Mouse (Mus musculus): Measurements from ENCODE around the gene Mif. TPM values are rescaled to one million over a fixed set of nuclear protein-coding genes. Genes with fewer than 3 reads are reported as not detected.
A peak's percentile ranks its signal among the peaks of the same experiment; 100 is the strongest.
"Not testable (repeated sequence)": the region's sequence is repeated elsewhere in the genome, so short reads cannot be mapped to it uniquely, and the experiment has no call there.

Mif gene
- polyA plus RNA-seq, 1 experiment from 2014 or later = 984 TPM

- 93% methylated on average over 1 of the region's 1 CpGs for WGBS
- DNase-seq (ENCODE audit: low spot score) = no peak
- no peak overlapping the region for H3K4me2 ChIP-seq (replicated peaks; ENCODE audit: low read depth)
- H3K27ac ChIP-seq (replicated peaks) = no peak overlapping the region
- ATAC-seq (ENCODE audit: low FRiP score, low TSS enrichment) = no peak
- no peak for TF ChIP-seq CTCF (IDR thresholded peaks at IDR 0.05; ENCODE audit: low read depth)
- no peak for TF ChIP-seq EP300 (optimal IDR thresholded peaks at IDR 0.05)
- peaks cover 15% of the 10 kb centered on the region for H3K36me3 ChIP-seq (ENCODE audit: control insufficient read depth, insufficient read depth, low read length)
- no peaks in the 10 kb centered on the region for H3K27me3 ChIP-seq (ENCODE audit: control insufficient read depth, insufficient read depth, low read length)
- H3K9ac ChIP-seq (ENCODE audit: low read length) = no peak overlapping the region
- no peak overlapping the region for H3K4me3 ChIP-seq (ENCODE audit: low read depth, low read length)
- H3K9me3 ChIP-seq (ENCODE audit: control insufficient read depth, low read length) = no peaks in the 10 kb centered on the region
- peaks cover 3% of the 10 kb centered on the region; the same call in 1 of the 2 replicates for H3K4me1 ChIP-seq (replicated peaks; ENCODE audit: control insufficient read depth, insufficient read depth)
These were observed 36.2 kb upstream of the Mif start for GRCm38 (mm10) chr10:75896208-75896607.

GRCm38 (mm10) chr10:75895730-75896129, 35.7 kb upstream of the Mif start:
- Histone ChIP-seq H3K4me1 (replicated peaks; ENCODE audit: control insufficient read depth, insufficient read depth) (peaks cover 3% of the 10 kb centered on the region; the same call in 1 of the 2 replicates), H3K9ac (ENCODE audit: low read length) (no peak overlapping the region), H3K27me3 (ENCODE audit: control insufficient read depth, insufficient read depth, low read length) (no peaks in the 10 kb centered on the region), H3K4me3 (ENCODE audit: low read depth, low read length) (no peak overlapping the region), H3K36me3 (ENCODE audit: control insufficient read depth, insufficient read depth, low read length) (peaks cover 15% of the 10 kb centered on the region), H3K4me2 (replicated peaks; ENCODE audit: low read depth) (no peak overlapping the region), H3K27ac (replicated peaks) (no peak overlapping the region), H3K9me3 (ENCODE audit: control insufficient read depth, low read length) (no peaks in the 10 kb centered on the region)
- WGBS = 92% methylated on average over 5 of the region's 5 CpGs
- DNase-seq (ENCODE audit: low spot score) (no peak), ATAC-seq (ENCODE audit: low FRiP score, low TSS enrichment) (no peak)
- TF ChIP-seq EP300 (optimal IDR thresholded peaks at IDR 0.05) (no peak), CTCF (IDR thresholded peaks at IDR 0.05; ENCODE audit: low read depth) (no peak)

- Histone ChIP-seq H3K27me3 (ENCODE audit: control insufficient read depth, insufficient read depth, low read length) (no peaks in the 10 kb centered on the region), H3K4me1 (replicated peaks; ENCODE audit: control insufficient read depth, insufficient read depth) (peaks cover 3% of the 10 kb centered on the region; the same call in 1 of the 2 replicates), H3K27ac (replicated peaks) (no peak overlapping the region), H3K9ac (ENCODE audit: low read length) (no peak overlapping the region), H3K36me3 (ENCODE audit: control insufficient read depth, insufficient read depth, low read length) (peaks cover 15% of the 10 kb centered on the region), H3K4me3 (ENCODE audit: low read depth, low read length) (no peak overlapping the region), H3K4me2 (replicated peaks; ENCODE audit: low read depth) (no peak overlapping the region), H3K9me3 (ENCODE audit: control insufficient read depth, low read length) (no peaks in the 10 kb centered on the region)
- ATAC-seq (ENCODE audit: low FRiP score, low TSS enrichment) (no peak), DNase-seq (ENCODE audit: low spot score) (no peak)
- WGBS = 72% methylated on average over 6 of the region's 6 CpGs
- TF ChIP-seq CTCF (IDR thresholded peaks at IDR 0.05; ENCODE audit: low read depth) = no peak
- TF ChIP-seq EP300 (optimal IDR thresholded peaks at IDR 0.05) = no peak
These were observed 34.6 kb upstream of the Mif start for GRCm38 (mm10) chr10:75894601-75895000.

- Histone ChIP-seq H3K4me1 (replicated peaks; ENCODE audit: control insufficient read depth, insufficient read depth) (0 out of 2 replicates have a peak, but pooled peaks cover under 1% of the 10 kb centered on the region), H3K4me3 (ENCODE audit: low read depth, low read length) (peak within 1 kb of the TSS; percentile 38), H3K9me3 (ENCODE audit: control insufficient read depth, low read length) (no peaks in the 10 kb centered on the region), H3K27me3 (ENCODE audit: control insufficient read depth, insufficient read depth, low read length) (no peaks in the 10 kb centered on the region), H3K9ac (ENCODE audit: low read length) (peak within 1 kb of the TSS; percentile 59), H3K4me2 (replicated peaks; ENCODE audit: low read depth) (peak within 1 kb of the TSS; percentile 74), H3K36me3 (ENCODE audit: control insufficient read depth, insufficient read depth, low read length) (peaks cover 15% of the 10 kb centered on the region), H3K27ac (replicated peaks) (no peak within 1 kb of the TSS; the same call in none of the 2 replicates)
- DNase-seq (ENCODE audit: low spot score) (peak; percentile 98), ATAC-seq (ENCODE audit: low FRiP score, low TSS enrichment) (peak; percentile 100)
- TF ChIP-seq EP300 (optimal IDR thresholded peaks at IDR 0.05) (no peak), CTCF (IDR thresholded peaks at IDR 0.05; ENCODE audit: low read depth) (no peak)
- 1% methylated on average over 41 of the region's 51 CpGs for WGBS
These were observed 33.2 kb upstream of the Mif start, which contains the start of gene Derl3 for GRCm38 (mm10) chr10:75893089-75893750. Gene Derl3 (plus strand): TSS chr10:75893413.

GRCm38 (mm10) chr10:75889406-75890153, 29.5 kb upstream of the Mif start:
- Histone ChIP-seq H3K9ac (ENCODE audit: low read length) (no peak overlapping the region), H3K36me3 (ENCODE audit: control insufficient read depth, insufficient read depth, low read length) (no peaks in the 10 kb centered on the region), H3K27ac (replicated peaks) (no peak overlapping the region), H3K4me1 (replicated peaks; ENCODE audit: control insufficient read depth, insufficient read depth) (no peaks in the 10 kb centered on the region), H3K9me3 (ENCODE audit: control insufficient read depth, low read length) (no peaks in the 10 kb centered on the region), H3K4me3 (ENCODE audit: low read depth, low read length) (no peak overlapping the region), H3K4me2 (replicated peaks; ENCODE audit: low read depth) (no peak overlapping the region), H3K27me3 (ENCODE audit: control insufficient read depth, insufficient read depth, low read length) (no peaks in the 10 kb centered on the region)
- 42% methylated on average over 8 of the region's 8 CpGs for WGBS
- TF ChIP-seq EP300 (optimal IDR thresholded peaks at IDR 0.05) (no peak), CTCF (IDR thresholded peaks at IDR 0.05; ENCODE audit: low read depth) (no peak)
- DNase-seq (ENCODE audit: low spot score) (no peak), ATAC-seq (ENCODE audit: low FRiP score, low TSS enrichment) (no peak)

GRCm38 (mm10) chr10:75887504-75887903, 27.5 kb upstream of the Mif start:
- WGBS = 79% methylated on average over 5 of the region's 5 CpGs
- H3K9ac ChIP-seq (ENCODE audit: low read length); H3K36me3 ChIP-seq (ENCODE audit: control insufficient read depth, insufficient read depth, low read length); H3K9me3 ChIP-seq (ENCODE audit: control insufficient read depth, low read length); H3K4me1 ChIP-seq (replicated peaks; ENCODE audit: control insufficient read depth, insufficient read depth); H3K4me3 ChIP-seq (ENCODE audit: low read depth, low read length); H3K27ac ChIP-seq (replicated peaks); H3K27me3 ChIP-seq (ENCODE audit: control insufficient read depth, insufficient read depth, low read length); ATAC-seq (ENCODE audit: low FRiP score, low TSS enrichment); DNase-seq (ENCODE audit: low spot score); H3K4me2 ChIP-seq (replicated peaks; ENCODE audit: low read depth): not testable (repeated sequence)

Data from stomach, postnatal 0 days (tissue).